Mouse (Mus musculus) kidney, embryonic 14.5 days (tissue): ENCODE measurements around the gene Gm9913. TPM values are rescaled to one million over a fixed set of nuclear protein-coding genes. Genes with fewer than 3 reads are reported as not detected.

ENCODE experiments used
- ATAC-seq: fragments of 200-750 bp; cut with Nextera tagmentation; 2 replicates; pipeline ENCODE4 v1.8.0; 2017; ENCODE audit warnings: moderate number of reproducible peaks, mild to moderate bottlenecking, moderate TSS enrichment, moderate library complexity; ENCODE audit not compliant: low FRiP score, low TSS enrichment
- H3K27ac ChIP-seq: fragments of 300-500 bp; sonication (generic); 2 replicates; pipeline ENCODE4 v1.5.1; 2014; ENCODE audit warnings: low read depth, mild to moderate bottlenecking, low read length, moderate library complexity, mixed read lengths
- H3K27me3 ChIP-seq: fragments of 300-500 bp; sonication (generic); 2 replicates; pipeline ENCODE4 v1.6.1; 2014; ENCODE audit warnings: mild to moderate bottlenecking, low read length; ENCODE audit not compliant: control insufficient read depth, insufficient read depth
- H3K36me3 ChIP-seq: fragments of 300-500 bp; sonication (generic); 2 replicates; pipeline ENCODE4 v1.6.1; 2014; ENCODE audit warnings: low read length, mixed read lengths; ENCODE audit not compliant: control insufficient read depth, insufficient read depth
- H3K4me1 ChIP-seq: fragments of 300-500 bp; sonication (generic); 2 replicates; pipeline ENCODE4 v1.6.1; 2014; ENCODE audit warnings: low read length, mixed read lengths; ENCODE audit not compliant: control insufficient read depth, insufficient read depth
- H3K4me2 ChIP-seq: fragments of 300-500 bp; sonication (generic); replicated peaks from 2 replicates; pipeline ENCODE4 v1.6.1; 2014; ENCODE audit warnings: low read depth, mild to moderate bottlenecking, low read length
- H3K4me3 ChIP-seq: fragments of 300-500 bp; sonication (generic); 2 replicates; pipeline ENCODE4 v1.5.1; 2014; ENCODE audit warnings: mild to moderate bottlenecking, low read length
- H3K9ac ChIP-seq: fragments of 300-500 bp; sonication (generic); 2 replicates; pipeline ENCODE4 v1.6.1; 2014; ENCODE audit warnings: low read depth, mild to moderate bottlenecking, low read length, moderate library complexity
- H3K9me3 ChIP-seq: fragments of 300-500 bp; sonication (generic); 2 replicates; pipeline ENCODE4 v1.6.1; 2016; ENCODE audit warnings: low read length; ENCODE audit not compliant: control insufficient read depth
- WGBS: fragments of 180-500 bp; shearing (Covaris S2); extraction: QIAGEN DNeasy Blood & Tissue Kit; methylation state at CpG from one replicate; pipeline ENCODE4 v1.1.7; 2014; 5-methylcytosine and 5-hydroxymethylcytosine counted together
- polyA plus RNA-seq: library from polyadenylated mRNA; unstranded; fragments of >200 nt; fragmentation: Nextera tagmentation; extraction: Ambion mirVana; gene quantifications from 2 replicates; pipeline ENCODE4 v1.2.1, GENCODE M21; 2014

Gene Gm9913
- polyA plus RNA-seq, 1 experiment from 2014 or later, result 0.57 TPM

GRCm38 (mm10) chr2:125492050-125492900 lies 12.6 kb upstream of the Gm9913 start:
- no peak overlapping the region for H3K27ac ChIP-seq
- no peaks in the 10 kb centered on the region for H3K9me3 ChIP-seq
- no peak overlapping the region for H3K4me2 ChIP-seq
- H3K4me1 ChIP-seq, result no peaks in the 10 kb centered on the region
- no peak overlapping the region for H3K9ac ChIP-seq
- 44% methylated on average over 15 of the region's 15 CpGs for WGBS
- H3K27me3 ChIP-seq, result no peaks in the 10 kb centered on the region
- H3K36me3 ChIP-seq, result no peaks in the 10 kb centered on the region
- no peak overlapping the region for H3K4me3 ChIP-seq
- no peak; the same call in 1 of the 2 replicates for ATAC-seq

- no peak overlapping the region for H3K4me2 ChIP-seq
- WGBS, result 97% methylated on average over 2 of the region's 2 CpGs
- H3K9ac ChIP-seq, result no peak overlapping the region
- H3K4me3 ChIP-seq, result no peak overlapping the region
- H3K27ac ChIP-seq, result no peak overlapping the region
- H3K4me1 ChIP-seq, result no peaks in the 10 kb centered on the region
- H3K36me3 ChIP-seq, result no peaks in the 10 kb centered on the region
- no peaks in the 10 kb centered on the region for H3K9me3 ChIP-seq
- H3K27me3 ChIP-seq, result no peaks in the 10 kb centered on the region
- no peak for ATAC-seq
These were observed 10.6 kb upstream of the Gm9913 start for GRCm38 (mm10) chr2:125494291-125494690.

GRCm38 (mm10) chr2:125494831-125495812 lies 9.8 kb upstream of the Gm9913 start:
- WGBS, result 81% methylated on average over 20 of the region's 20 CpGs
- no peaks in the 10 kb centered on the region for H3K27me3 ChIP-seq

GRCm38 (mm10) chr2:125496696-125497095 lies 8.2 kb upstream of the Gm9913 start:
- ATAC-seq, result no peak
- Histone ChIP-seq H3K4me2 (no peak overlapping the region), H3K9ac (no peak overlapping the region), H3K27ac (no peak overlapping the region), H3K9me3 (no peaks in the 10 kb centered on the region), H3K4me3 (no peak overlapping the region), H3K4me1 (no peaks in the 10 kb centered on the region), H3K36me3 (no peaks in the 10 kb centered on the region), H3K27me3 (no peaks in the 10 kb centered on the region)
- WGBS, result 92% methylated on average over 5 of the region's 5 CpGs

More at GRCm38 (mm10) chr2:125494831-125495812, 9.8 kb upstream of the Gm9913 start:
- H3K9ac ChIP-seq, result no peak overlapping the region
- no peaks in the 10 kb centered on the region for H3K9me3 ChIP-seq
- no peak overlapping the region for H3K4me2 ChIP-seq
- no peak for ATAC-seq
- no peaks in the 10 kb centered on the region for H3K4me1 ChIP-seq
- H3K4me3 ChIP-seq, result no peak overlapping the region
- H3K36me3 ChIP-seq, result no peaks in the 10 kb centered on the region
- no peak overlapping the region for H3K27ac ChIP-seq

GRCm38 (mm10) chr2:125498216-125498615 lies 6.7 kb upstream of the Gm9913 start:
- Histone ChIP-seq H3K9ac (no peak overlapping the region), H3K27me3 (no peaks in the 10 kb centered on the region), H3K4me3 (no peak overlapping the region), H3K4me1 (no peaks in the 10 kb centered on the region), H3K36me3 (no peaks in the 10 kb centered on the region), H3K27ac (no peak overlapping the region), H3K4me2 (no peak overlapping the region), H3K9me3 (no peaks in the 10 kb centered on the region)
- WGBS, result 93% methylated on average over 7 of the region's 7 CpGs
- ATAC-seq, result no peak

GRCm38 (mm10) chr2:125501526-125501925 lies 3.4 kb upstream of the Gm9913 start:
- no peaks in the 10 kb centered on the region for H3K4me1 ChIP-seq

GRCm38 (mm10) chr2:125505746-125506315 lies 942 bp downstream of the Gm9913 start:
- Histone ChIP-seq H3K4me3 (peak overlapping the region; percentile 70), H3K4me1 (no peaks in the 10 kb centered on the region), H3K36me3 (no peaks in the 10 kb centered on the region), H3K4me2 (peak overlapping the region; percentile 94), H3K9ac (peak overlapping the region; percentile 77), H3K9me3 (no peaks in the 10 kb centered on the region), H3K27me3 (peaks cover 4% of the 10 kb centered on the region; the same call in 1 of the 2 replicates), H3K27ac (peak overlapping the region; percentile 73; the same call in 1 of the 2 replicates)
- ATAC-seq, result peak; percentile 77
- 0% methylated on average over 48 of the region's 48 CpGs for WGBS

More at GRCm38 (mm10) chr2:125501526-125501925, 3.4 kb upstream of the Gm9913 start:
- Histone ChIP-seq H3K4me2 (no peak overlapping the region), H3K27me3 (0 out of 2 replicates have a peak, but pooled peaks cover 4% of the 10 kb centered on the region), H3K27ac (no peak overlapping the region), H3K36me3 (no peaks in the 10 kb centered on the region), H3K9me3 (no peaks in the 10 kb centered on the region), H3K9ac (no peak overlapping the region), H3K4me3 (no peak overlapping the region)
- ATAC-seq, result no peak

GRCm38 (mm10) chr2:125506316-125507054 lies 1.6 kb downstream of the Gm9913 start:
- Histone ChIP-seq H3K27ac (peak overlapping the region; percentile 73; the same call in 1 of the 2 replicates), H3K4me1 (no peaks in the 10 kb centered on the region), H3K9ac (peak overlapping the region; percentile 77), H3K36me3 (no peaks in the 10 kb centered on the region), H3K4me2 (peak overlapping the region; percentile 94), H3K9me3 (no peaks in the 10 kb centered on the region), H3K4me3 (peak overlapping the region; percentile 70), H3K27me3 (peaks cover 4% of the 10 kb centered on the region; the same call in 1 of the 2 replicates)
- ATAC-seq, result peak; percentile 92
- under 1% methylated on average over 37 of the region's 37 CpGs for WGBS
